Comparison of ENCODE assay signal across 7 mouse cellular contexts in the genomic region with DNA sequence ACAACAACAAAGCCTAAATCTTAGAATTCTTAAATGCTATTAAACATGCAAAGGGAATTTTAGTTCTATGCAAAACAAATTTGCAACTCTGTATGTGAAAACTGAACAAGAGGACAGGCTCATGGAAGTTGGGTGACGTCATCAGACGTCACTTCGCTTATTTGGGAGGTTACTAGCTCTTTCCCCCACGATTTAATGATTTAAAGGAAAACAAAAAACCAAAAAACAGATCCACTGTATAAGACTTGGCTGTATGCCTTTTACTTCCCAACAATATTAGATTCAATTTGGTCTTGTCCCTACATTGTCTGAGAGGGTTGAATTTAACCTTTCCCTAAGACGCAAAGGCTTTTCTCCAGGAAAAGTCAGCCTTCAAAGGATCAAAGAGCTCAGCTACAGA. TPM values are rescaled to one million over a fixed set of nuclear protein-coding genes. Genes with fewer than 3 reads are reported as not detected.
A peak's percentile ranks its signal among the peaks of the same experiment; 100 is the strongest.
DNase-seq lines count a peak whose midpoint lies in the region; ATAC-seq and TF ChIP-seq lines count a peak whose summit lies in the region.

Gene Nampt (plus strand): TSS at position 130 of the 400 bp plus-strand sequence.

- peaks cover 4% of the 10 kb centered on the region for H3K36me3 ChIP-seq in intestine, embryonic 14.5 days (ENCODE audit: control insufficient read depth, insufficient read depth, low read length)
- no peaks in the 10 kb centered on the region for H3K36me3 ChIP-seq in liver, embryonic 13.5 days
- peaks cover 7% of the 10 kb centered on the region for H3K36me3 ChIP-seq in small intestine, adult 2 months (ENCODE audit: control insufficient read depth, insufficient read depth, low read length)

- 2% methylated on average over 5 of the region's 5 CpGs for WGBS in intestine, embryonic 14.5 days
- 12% methylated on average over 5 of the region's 5 CpGs for WGBS in liver, embryonic 13.5 days (ENCODE audit: insufficient replicate concordance)
- 11% methylated on average over 5 of the region's 5 CpGs for WGBS in small intestine, adult 2 months

- H3K4me1 ChIP-seq in brown adipose tissue, adult 24 weeks (ENCODE audit: control insufficient read depth, insufficient read depth, insufficient read length, low read length), result peaks cover 4% of the 10 kb centered on the region
- peaks cover 3% of the 10 kb centered on the region; the same call in 1 of the 2 replicates for H3K4me1 ChIP-seq in intestine, embryonic 14.5 days (replicated peaks; ENCODE audit: control insufficient read depth, insufficient read depth, low read length)
- peaks cover 11% of the 10 kb centered on the region for H3K4me1 ChIP-seq in liver, embryonic 13.5 days (replicated peaks)
- H3K4me1 ChIP-seq in small intestine, adult 2 months (ENCODE audit: control insufficient read depth, insufficient read depth, insufficient read length, low read length), result no peaks in the 10 kb centered on the region

- H3K27me3 ChIP-seq in intestine, embryonic 14.5 days (replicated peaks; ENCODE audit: control insufficient read depth, insufficient read depth, low read length), result no peaks in the 10 kb centered on the region
- no peaks in the 10 kb centered on the region for H3K27me3 ChIP-seq in liver, embryonic 13.5 days
- H3K27me3 ChIP-seq in small intestine, adult 2 months (ENCODE audit: control insufficient read depth, insufficient read depth, low read length), result no peaks in the 10 kb centered on the region

- DNase-seq in thymus, postnatal 0 days (ENCODE audit: low spot score), result no peak
- DNase-seq in thymus, postnatal 25 days, result no peak
- no peak for DNase-seq in gastrocnemius, postnatal 10 days
- peak; percentile 58 for DNase-seq in intestine, embryonic 14.5 days (ENCODE audit: low spot score)
- DNase-seq in liver, embryonic 13.5 days, result peak; percentile 2

- no peaks in the 10 kb centered on the region for H3K9me3 ChIP-seq in intestine, embryonic 14.5 days (ENCODE audit: control insufficient read depth, low read length)
- H3K9me3 ChIP-seq in liver, embryonic 13.5 days (replicated peaks), result no peaks in the 10 kb centered on the region

- TF ChIP-seq POLR2A in small intestine, adult 2 months (IDR thresholded peaks at IDR 0.05; ENCODE audit: low read depth, low read length), result no peak

- peak within 1 kb of the TSS; percentile 92 for H3K4me3 ChIP-seq in brown adipose tissue, adult 24 weeks (ENCODE audit: insufficient read depth, low read depth, low read length)
- peak within 1 kb of the TSS; percentile 78 for H3K4me3 ChIP-seq in intestine, embryonic 14.5 days (ENCODE audit: low read depth, low read length)
- H3K4me3 ChIP-seq in liver, embryonic 13.5 days (replicated peaks), result peak within 1 kb of the TSS; percentile 87
- peak within 1 kb of the TSS; percentile 93 for H3K4me3 ChIP-seq in small intestine, adult 2 months (ENCODE audit: low read depth, low read length)

- H3K27ac ChIP-seq in brown adipose tissue, adult 24 weeks (replicated peaks; ENCODE audit: low read depth, low read length), result peak within 1 kb of the TSS; percentile 95
- H3K27ac ChIP-seq in intestine, embryonic 14.5 days (ENCODE audit: low read depth), result peak within 1 kb of the TSS; percentile 97
- H3K27ac ChIP-seq in liver, embryonic 13.5 days, result peak within 1 kb of the TSS; percentile 85
- H3K27ac ChIP-seq in small intestine, adult 2 months (ENCODE audit: insufficient read depth, low read depth, low read length), result peak within 1 kb of the TSS; percentile 99

- 0 out of 2 replicates have a peak, but pooled peaks have one; percentile 1 for ATAC-seq in intestine, embryonic 14.5 days (replicated peaks; ENCODE audit: low FRiP score, low TSS enrichment, low read depth)
- no peak for ATAC-seq in liver, embryonic 13.5 days (ENCODE audit: low read depth)

- H3K4me2 ChIP-seq in intestine, embryonic 14.5 days (ENCODE audit: low read length), result peak within 1 kb of the TSS; percentile 74
- H3K4me2 ChIP-seq in liver, embryonic 13.5 days, result peak within 1 kb of the TSS; percentile 93

- peak within 1 kb of the TSS; percentile 72 for H3K9ac ChIP-seq in intestine, embryonic 14.5 days (ENCODE audit: low read length)
- H3K9ac ChIP-seq in liver, embryonic 13.5 days, result peak within 1 kb of the TSS; percentile 84

- TF ChIP-seq CTCF in small intestine, adult 2 months (IDR thresholded peaks at IDR 0.05; ENCODE audit: extremely low read depth, insufficient read length, insufficient replicate concordance, low read depth, low read length), result no peak

RNA-seq across cellular contexts. Expression of gene Nampt, which starts in this region (rescaled TPM):
- polyA plus RNA-seq in thymus, postnatal 0 days (2015; fragmentation: Nextera tagmentation; extraction: Ambion mirVana), result 23.4 and 28.4 TPM in 2 replicates
- polyA plus RNA-seq in brown adipose tissue, adult 24 weeks (2012; ENCODE audit: insufficient read depth, insufficient read length, missing spikeins), result 237 and 255 TPM in 2 replicates
- total RNA-seq in gastrocnemius, postnatal 10 days (2021), result 10 to 100 TPM; 36.7 to 39.7 TPM
- 28.4 and 29.6 TPM in 2 replicates for polyA plus RNA-seq in intestine, embryonic 14.5 days (2014; fragmentation: Nextera tagmentation; extraction: Ambion mirVana)
- polyA plus RNA-seq in liver, embryonic 13.5 days (2015; fragmentation: Nextera tagmentation; extraction: Ambion mirVana), result 10.6 and 14.2 TPM in 2 replicates
- polyA plus RNA-seq in small intestine, adult 2 months (2012; rRNA removed), result 3.1 and 7.9 TPM in 2 replicates

Comparison
In these comparisons a context has a peak if more than half of its experiments do, and no peak if none do; other contexts are left out.
1. DNase-seq: peak in intestine, embryonic 14.5 days (single experiment) and liver, embryonic 13.5 days (single experiment); none in thymus, postnatal 0 days (single experiment), thymus, postnatal 25 days (single experiment) and gastrocnemius, postnatal 10 days (single experiment).
2. Peak in every context shown above with its lines, with median percentiles within 50 percentile points of each other: H3K27ac ChIP-seq and H3K4me3 ChIP-seq.